Mouse (Mus musculus) neural tube, embryonic 13.5 days (tissue): Measurements from ENCODE around the gene Onecut3. TPM values are rescaled to one million over a fixed set of nuclear protein-coding genes. Genes with fewer than 3 reads are reported as not detected.

Source experiments
- ATAC-seq: fragments of 200-750 bp; cut with Nextera tagmentation; 2 replicates; pipeline ENCODE4 v1.8.0; 2017; ENCODE audit warnings: low read depth, mild to moderate bottlenecking, moderate TSS enrichment, moderate library complexity
- H3K27ac ChIP-seq: fragments of 300-500 bp; sonication (generic); replicated peaks from 2 replicates; pipeline ENCODE4 v1.5.1; 2015; ENCODE audit warnings: moderate library complexity, mild to moderate bottlenecking, inconsistent platforms
- H3K27me3 ChIP-seq: fragments of 300-500 bp; sonication (generic); 2 replicates; pipeline ENCODE4 v1.6.1; 2015; ENCODE audit warnings: mild to moderate bottlenecking, inconsistent platforms
- H3K36me3 ChIP-seq: fragments of 300-500 bp; sonication (generic); 2 replicates; pipeline ENCODE4 v1.6.1; 2015; ENCODE audit warnings: mild to moderate bottlenecking, inconsistent platforms
- H3K4me1 ChIP-seq: fragments of 300-500 bp; sonication (generic); replicated peaks from 2 replicates; pipeline ENCODE4 v1.6.1; 2015; ENCODE audit warnings: inconsistent platforms
- H3K4me2 ChIP-seq: fragments of 300-500 bp; sonication (generic); 2 replicates; pipeline ENCODE4 v1.6.1; 2015; ENCODE audit warnings: inconsistent platforms, mild to moderate bottlenecking, moderate library complexity
- H3K4me3 ChIP-seq: fragments of 300-500 bp; sonication (generic); 2 replicates; pipeline ENCODE4 v1.5.1; 2015; ENCODE audit warnings: mild to moderate bottlenecking, inconsistent platforms
- H3K9ac ChIP-seq: fragments of 300-500 bp; sonication (generic); 2 replicates; pipeline ENCODE4 v1.6.1; 2015; ENCODE audit warnings: moderate library complexity, mild to moderate bottlenecking, inconsistent platforms
- H3K9me3 ChIP-seq: fragments of 300-500 bp; sonication (generic); 2 replicates; pipeline ENCODE4 v1.6.1; 2016; ENCODE audit warnings: inconsistent platforms
- WGBS: fragments of 180-500 bp; shearing (Covaris S2); methylation state at CpG from one replicate; pipeline ENCODE4 v1.1.7; 2015; 5-methylcytosine and 5-hydroxymethylcytosine counted together
- polyA plus RNA-seq: library from polyadenylated mRNA; unstranded; fragments of >200 nt; fragmentation: Nextera tagmentation; extraction: Ambion mirVana; gene quantifications from 2 replicates; pipeline ENCODE4 v1.2.1, GENCODE M21; 2015

Onecut3 gene
- polyA plus RNA-seq, 1 experiment from 2014 or later: 1.2 TPM

DNA sequence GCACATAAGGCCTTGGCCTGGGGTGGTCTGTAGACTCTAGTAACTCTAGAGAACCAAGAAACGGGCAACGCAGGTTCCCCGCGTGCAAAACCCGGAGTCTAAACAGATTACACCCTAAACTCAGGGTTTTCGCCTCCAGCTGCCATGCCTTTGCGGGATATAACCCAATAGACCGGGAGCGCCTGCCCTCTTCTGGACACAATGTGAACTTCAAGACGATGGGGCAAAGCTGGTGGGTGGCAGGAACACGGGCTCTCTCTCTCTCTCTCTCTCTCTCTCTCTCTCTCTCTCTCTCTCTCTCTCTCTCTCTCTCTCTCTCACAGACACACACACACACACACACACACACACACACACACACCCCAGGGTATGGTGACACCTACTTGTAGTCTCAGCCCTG is 11.6 kb downstream of the Onecut3 start:
- Histone ChIP-seq H3K27me3 (peaks cover 88% of the 10 kb centered on the region), H3K4me1 (peaks cover 6% of the 10 kb centered on the region), H3K9me3 (no peaks in the 10 kb centered on the region), H3K27ac (no peak overlapping the region), H3K4me3 (no peak overlapping the region), H3K36me3 (no peaks in the 10 kb centered on the region), H3K4me2 (no peak overlapping the region), H3K9ac (no peak overlapping the region)
- WGBS: 2% methylated on average over 11 of the region's 11 CpGs
- no peak for ATAC-seq

DNA sequence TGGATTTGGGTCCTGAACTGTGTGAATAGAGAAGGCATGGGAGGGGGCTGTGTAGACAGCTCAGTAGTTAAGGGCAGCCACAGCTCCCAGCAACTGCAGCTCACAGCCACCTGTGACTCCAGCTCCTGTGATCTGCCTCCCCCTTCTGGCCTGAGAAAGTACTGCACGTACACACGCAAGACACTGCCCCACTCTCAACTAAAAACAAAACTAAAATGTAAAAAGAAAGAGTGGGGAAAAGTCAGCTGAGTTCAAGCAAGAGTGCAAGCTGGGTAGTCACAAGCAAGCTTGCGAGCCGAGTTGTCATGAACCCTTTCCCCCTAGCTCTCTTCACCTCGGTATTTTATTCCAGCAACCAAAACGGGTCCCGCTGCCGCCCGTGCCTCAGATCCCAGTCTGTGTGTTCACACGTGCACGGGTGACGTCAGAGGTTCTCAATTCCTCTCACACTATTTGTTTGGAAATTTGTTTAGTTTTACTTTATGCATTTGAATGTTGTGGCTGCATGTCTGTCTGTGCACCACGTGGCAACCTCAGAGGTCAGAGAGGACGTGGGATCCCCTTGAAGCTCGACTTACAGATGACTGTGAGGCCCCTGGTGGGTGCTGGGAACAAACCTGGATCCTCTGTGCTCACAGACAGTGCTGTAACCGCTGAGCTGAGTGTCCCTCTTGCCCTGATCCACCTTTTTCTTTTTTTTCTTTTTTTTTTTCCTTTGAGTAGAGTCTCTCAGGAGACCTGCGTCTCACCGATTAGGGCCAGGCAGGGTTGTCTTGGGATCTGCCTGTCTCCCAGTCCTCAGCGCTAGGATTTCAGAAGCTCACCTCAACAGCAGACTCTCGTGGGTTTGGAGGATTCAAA is 15.0 kb downstream of the Onecut3 start:
- no peaks in the 10 kb centered on the region for H3K36me3 ChIP-seq
- peak overlapping the region; percentile 21 for H3K4me3 ChIP-seq
- ATAC-seq: no peak; the same call in 1 of the 2 replicates
- H3K9ac ChIP-seq: peak overlapping the region; percentile 34; the same call in 1 of the 2 replicates
- 11% methylated on average over 20 of the region's 20 CpGs for WGBS
- no peak overlapping the region for H3K27ac ChIP-seq
- H3K4me1 ChIP-seq: peaks cover 10% of the 10 kb centered on the region
- H3K4me2 ChIP-seq: peak overlapping the region; percentile 52
- H3K27me3 ChIP-seq: peaks cover 90% of the 10 kb centered on the region
- no peaks in the 10 kb centered on the region for H3K9me3 ChIP-seq

DNA sequence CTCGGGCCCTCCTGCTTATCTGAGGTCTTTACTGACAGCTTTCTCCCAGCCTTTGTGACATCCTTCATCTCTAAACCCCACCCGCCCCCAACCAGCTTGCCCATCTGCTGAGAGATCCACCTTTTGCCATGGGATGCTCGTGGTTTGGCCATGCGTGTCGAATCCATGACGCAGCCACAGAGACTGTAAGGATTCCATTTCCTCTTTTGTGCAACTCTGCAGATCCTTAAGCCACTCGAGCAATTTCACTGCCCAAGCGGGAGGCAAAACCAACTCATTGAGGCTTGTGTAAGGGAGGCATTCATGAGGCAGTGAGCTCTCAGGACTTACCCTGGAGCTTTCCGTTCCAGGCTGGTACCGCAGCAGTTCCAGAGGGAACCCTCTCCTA is 15.6 kb downstream of the Onecut3 start:
- no peak for ATAC-seq
- Histone ChIP-seq H3K36me3 (no peaks in the 10 kb centered on the region), H3K9ac (peak overlapping the region; percentile 34; the same call in 1 of the 2 replicates), H3K27ac (no peak overlapping the region), H3K4me2 (no peak overlapping the region), H3K27me3 (peaks cover 89% of the 10 kb centered on the region), H3K4me1 (peaks cover 10% of the 10 kb centered on the region), H3K4me3 (no peak overlapping the region), H3K9me3 (no peaks in the 10 kb centered on the region)
- 55% methylated on average over 10 of the region's 10 CpGs for WGBS

DNA sequence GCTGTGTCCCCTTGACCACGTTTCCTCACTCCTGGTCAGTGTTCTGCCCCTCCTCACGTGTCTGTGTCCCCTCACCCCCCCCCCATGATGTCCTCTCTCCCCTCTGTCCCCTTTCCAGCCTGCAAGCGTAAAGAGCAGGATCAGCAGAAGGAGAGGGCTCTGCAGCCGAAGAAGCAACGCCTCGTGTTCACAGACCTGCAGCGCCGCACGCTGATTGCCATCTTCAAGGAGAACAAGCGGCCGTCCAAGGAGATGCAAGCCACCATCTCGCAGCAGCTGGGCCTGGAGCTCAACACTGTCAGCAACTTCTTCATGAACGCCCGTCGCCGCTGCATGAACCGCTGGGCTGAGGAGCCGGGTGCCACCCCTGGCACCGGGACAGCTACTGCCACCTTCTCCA is 19.1 kb downstream of the Onecut3 start:
- Histone ChIP-seq H3K4me2 (peak overlapping the region; percentile 42), H3K9me3 (no peaks in the 10 kb centered on the region), H3K4me1 (peaks cover 10% of the 10 kb centered on the region), H3K9ac (peak overlapping the region; percentile 52), H3K36me3 (no peaks in the 10 kb centered on the region), H3K27ac (no peak overlapping the region), H3K27me3 (peaks cover 66% of the 10 kb centered on the region), H3K4me3 (peak overlapping the region; percentile 11)
- 12% methylated on average over 19 of the region's 19 CpGs for WGBS
- ATAC-seq: no peak

DNA sequence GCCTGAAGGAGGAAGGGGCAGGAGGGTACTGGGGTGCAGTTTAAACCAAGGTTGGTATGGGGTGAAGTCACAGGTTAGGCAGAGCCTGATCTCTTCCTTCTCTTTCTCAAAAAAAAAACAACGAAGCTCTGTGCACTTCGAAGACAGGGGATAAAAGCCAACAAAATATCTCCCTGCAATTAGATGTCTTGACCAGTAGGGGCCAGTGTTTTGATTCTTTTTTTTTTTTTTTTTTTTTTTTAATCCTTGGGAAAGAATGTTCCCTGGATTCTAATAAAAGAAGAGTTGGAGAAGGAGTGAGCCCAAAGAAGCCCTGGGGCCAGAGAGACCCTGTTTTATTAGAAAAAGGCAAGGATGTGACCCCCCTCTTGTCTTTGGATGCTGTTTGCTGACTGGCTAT is 24.7 kb downstream of the Onecut3 start:
- no peak overlapping the region for H3K4me2 ChIP-seq

DNA sequence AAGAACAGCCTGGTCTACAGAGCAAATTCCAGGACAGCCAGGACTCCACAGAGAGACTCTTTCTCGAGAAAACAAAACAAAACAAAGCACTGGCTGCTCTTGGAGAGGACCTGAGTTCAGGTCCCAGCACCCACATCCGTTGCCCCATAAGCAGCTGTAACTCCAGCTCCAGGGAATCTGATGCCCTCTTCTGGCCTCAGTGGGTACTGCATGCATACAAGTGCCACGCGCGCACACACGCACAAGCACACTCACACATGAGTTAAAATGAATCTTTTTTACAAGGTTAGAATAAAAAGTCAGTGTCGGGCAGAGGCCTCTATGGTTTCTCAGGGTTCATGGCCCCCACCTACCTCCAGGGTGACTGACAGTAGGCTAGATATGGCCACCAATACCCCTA is 28.7 kb downstream of the Onecut3 start:
- H3K9me3 ChIP-seq: no peaks in the 10 kb centered on the region
- H3K9ac ChIP-seq: no peak overlapping the region
- H3K4me2 ChIP-seq: no peak overlapping the region
- H3K4me3 ChIP-seq: no peak overlapping the region
- ATAC-seq: no peak
- no peaks in the 10 kb centered on the region; the same call in 1 of the 2 replicates for H3K4me1 ChIP-seq
- WGBS: 95% methylated on average over 7 of the region's 7 CpGs
- no peaks in the 10 kb centered on the region; the same call in 1 of the 2 replicates for H3K27me3 ChIP-seq
- no peak overlapping the region for H3K27ac ChIP-seq
- H3K36me3 ChIP-seq: no peaks in the 10 kb centered on the region

More for the DNA sequence above, 24.7 kb downstream of the Onecut3 start:
- Histone ChIP-seq H3K27ac (no peak overlapping the region), H3K9ac (no peak overlapping the region), H3K9me3 (no peaks in the 10 kb centered on the region), H3K36me3 (no peaks in the 10 kb centered on the region), H3K4me3 (no peak overlapping the region), H3K4me1 (no peaks in the 10 kb centered on the region), H3K27me3 (peaks cover 16% of the 10 kb centered on the region)
- ATAC-seq: no peak
- WGBS: 66% methylated on average over 2 of the region's 2 CpGs

DNA sequence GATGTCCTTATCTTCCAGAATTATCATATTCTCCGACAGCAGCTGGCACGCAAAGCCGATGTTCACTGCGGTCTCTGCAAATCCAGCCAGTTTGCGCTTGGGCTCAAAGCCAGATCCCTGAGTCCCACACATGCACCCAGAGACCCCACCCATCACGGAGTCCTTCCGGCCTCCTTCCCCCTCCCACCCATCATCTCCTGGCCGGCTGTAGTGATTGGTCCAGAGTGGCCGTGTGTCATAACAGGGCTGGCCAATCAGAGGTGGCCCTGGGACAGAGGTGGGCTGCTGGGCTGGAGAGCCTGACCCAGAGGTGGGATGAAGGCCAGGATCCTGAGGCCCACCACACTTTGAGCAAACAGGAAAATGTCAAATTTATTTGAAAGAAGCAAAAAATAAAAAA is 31.5 kb downstream of the Onecut3 start:
- Histone ChIP-seq H3K27ac (no peak overlapping the region), H3K36me3 (no peaks in the 10 kb centered on the region), H3K4me1 (no peaks in the 10 kb centered on the region; the same call in 1 of the 2 replicates), H3K9ac (no peak overlapping the region), H3K9me3 (no peaks in the 10 kb centered on the region), H3K4me2 (peak overlapping the region; percentile 43), H3K4me3 (peak overlapping the region; percentile 23), H3K27me3 (no peaks in the 10 kb centered on the region)
- WGBS: 32% methylated on average over 9 of the region's 9 CpGs
- peak; percentile 89 for ATAC-seq

DNA sequence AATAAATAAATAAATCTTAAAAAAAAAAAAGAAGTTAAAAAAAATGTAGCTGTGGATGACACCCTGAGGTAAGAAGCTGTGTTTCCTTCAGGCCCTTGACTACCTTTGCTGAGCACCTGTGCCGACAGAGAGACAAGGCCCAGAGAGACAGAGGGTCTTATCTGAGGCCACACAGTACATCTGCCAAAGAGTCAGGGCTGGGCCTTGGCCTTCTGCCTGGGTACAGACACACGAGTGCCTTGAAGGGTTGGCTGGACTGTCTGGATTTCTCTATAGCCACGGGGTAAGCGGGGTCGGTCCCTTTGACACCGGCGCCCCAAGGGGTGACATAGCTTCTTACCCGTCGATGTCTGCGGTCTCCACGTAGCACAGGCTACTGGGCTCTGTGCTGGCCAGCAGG is 38.1 kb downstream of the Onecut3 start:
- peaks cover 25% of the 10 kb centered on the region for H3K27me3 ChIP-seq
- no peak overlapping the region for H3K4me3 ChIP-seq
- no peaks in the 10 kb centered on the region for H3K36me3 ChIP-seq
- no peak for ATAC-seq
- 87% methylated on average over 11 of the region's 11 CpGs for WGBS
- no peaks in the 10 kb centered on the region for H3K4me1 ChIP-seq
- H3K9ac ChIP-seq: no peak overlapping the region
- H3K4me2 ChIP-seq: no peak overlapping the region
- H3K9me3 ChIP-seq: no peaks in the 10 kb centered on the region
- no peak overlapping the region for H3K27ac ChIP-seq

DNA sequence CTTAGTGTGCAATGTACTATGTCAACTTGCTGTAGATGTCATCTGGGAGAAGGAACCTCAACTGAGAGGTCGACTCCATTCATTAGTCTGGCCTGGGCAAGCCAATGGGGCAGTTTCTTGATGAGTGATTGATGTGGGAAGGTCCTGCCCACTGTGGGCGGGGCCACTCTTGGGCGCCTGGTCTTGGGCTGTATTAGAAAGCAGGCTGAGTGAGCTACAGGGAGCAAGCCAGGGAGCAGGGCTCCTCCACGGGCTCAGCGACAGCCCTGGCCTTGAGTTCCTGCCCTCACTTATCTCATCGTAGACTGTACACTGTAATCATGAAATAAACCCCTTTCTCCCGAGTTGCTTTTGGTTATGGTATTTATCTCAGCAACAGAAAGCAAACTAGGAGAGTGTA is 39.1 kb downstream of the Onecut3 start:
- no peak overlapping the region for H3K4me2 ChIP-seq
- H3K27ac ChIP-seq: no peak overlapping the region
- H3K9ac ChIP-seq: no peak overlapping the region
- no peaks in the 10 kb centered on the region for H3K4me1 ChIP-seq
- peaks cover 34% of the 10 kb centered on the region for H3K27me3 ChIP-seq
- no peaks in the 10 kb centered on the region for H3K36me3 ChIP-seq
- H3K9me3 ChIP-seq: no peaks in the 10 kb centered on the region
- ATAC-seq: no peak
- no peak overlapping the region for H3K4me3 ChIP-seq
- WGBS: 15% methylated on average over 7 of the region's 7 CpGs

DNA sequence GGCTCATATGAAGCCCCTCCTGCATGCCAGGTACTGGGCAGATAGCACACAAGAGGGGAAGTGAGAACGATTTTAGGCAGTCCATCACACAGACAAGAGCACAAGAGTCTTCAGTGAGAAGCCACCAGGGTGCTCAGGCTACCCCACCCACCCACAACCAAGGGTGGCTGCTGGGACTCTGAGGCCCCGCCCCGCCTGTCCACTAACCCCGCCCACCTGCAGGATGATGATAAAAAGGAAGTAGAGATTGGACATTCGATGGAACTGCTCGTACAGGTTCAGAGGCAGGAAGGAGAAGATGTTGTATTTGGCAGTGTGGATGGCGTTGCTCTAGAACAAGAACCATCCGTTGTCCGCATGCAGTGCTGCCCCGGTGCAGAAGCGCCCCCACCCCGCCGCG is 40.4 kb downstream of the Onecut3 start:
- no peak overlapping the region for H3K4me3 ChIP-seq
- H3K9me3 ChIP-seq: no peaks in the 10 kb centered on the region
- H3K27ac ChIP-seq: no peak overlapping the region
- peaks cover 39% of the 10 kb centered on the region for H3K27me3 ChIP-seq
- H3K36me3 ChIP-seq: no peaks in the 10 kb centered on the region
- H3K4me2 ChIP-seq: no peak overlapping the region
- H3K9ac ChIP-seq: no peak overlapping the region
- 13% methylated on average over 14 of the region's 14 CpGs for WGBS
- H3K4me1 ChIP-seq: no peaks in the 10 kb centered on the region
- ATAC-seq: no peak

DNA sequence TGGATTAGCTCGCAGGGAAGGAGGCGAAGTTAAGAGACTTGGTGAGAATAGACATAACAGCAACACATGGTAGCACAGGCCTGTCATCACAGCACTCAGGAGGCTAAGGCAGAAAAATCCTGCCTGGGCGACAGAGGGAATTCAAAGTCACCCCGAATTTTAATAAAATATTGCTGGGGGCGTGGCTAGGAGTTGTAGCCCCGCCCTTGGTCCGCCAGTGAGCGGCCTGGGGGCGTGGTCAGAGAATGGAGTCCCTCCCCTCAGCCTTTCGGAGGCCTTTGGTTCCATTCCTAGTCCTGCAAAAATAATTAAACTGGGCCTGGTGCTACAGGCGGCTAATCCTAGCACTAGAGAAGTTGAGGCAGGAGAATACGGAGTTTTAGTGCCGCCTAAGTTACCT is 41.1 kb downstream of the Onecut3 start:
- no peak overlapping the region for H3K27ac ChIP-seq
- H3K4me1 ChIP-seq: no peaks in the 10 kb centered on the region
- H3K27me3 ChIP-seq: peaks cover 39% of the 10 kb centered on the region
- no peak overlapping the region for H3K4me3 ChIP-seq
- 8% methylated on average over 13 of the region's 13 CpGs for WGBS
- H3K9me3 ChIP-seq: no peaks in the 10 kb centered on the region
- H3K9ac ChIP-seq: no peak overlapping the region
- H3K4me2 ChIP-seq: no peak overlapping the region
- ATAC-seq: no peak
- H3K36me3 ChIP-seq: 0 out of 2 replicates have a peak, but pooled peaks cover 4% of the 10 kb centered on the region

DNA sequence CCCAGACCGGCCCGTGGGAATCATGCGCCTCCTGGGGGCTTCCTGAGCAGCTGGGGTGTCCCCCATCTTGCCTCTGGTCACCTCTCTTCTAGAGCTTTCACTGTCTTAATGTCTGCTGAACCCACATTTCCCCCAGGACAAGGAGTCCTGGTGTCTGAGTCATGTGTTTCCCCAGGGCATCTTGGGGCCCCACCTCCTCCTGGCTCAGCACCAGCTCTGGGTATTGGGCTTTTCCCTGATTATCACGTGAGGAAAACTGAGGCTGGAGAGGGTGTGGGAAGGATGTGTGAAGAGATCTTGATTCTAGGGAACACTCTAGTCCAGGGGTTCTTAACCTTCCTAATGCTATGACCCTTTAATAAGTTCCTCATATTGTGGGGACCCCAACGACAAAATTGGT is 43.5 kb downstream of the Onecut3 start:
- peaks cover 39% of the 10 kb centered on the region for H3K27me3 ChIP-seq
- 57% methylated on average over 5 of the region's 5 CpGs for WGBS
- H3K4me2 ChIP-seq: no peak overlapping the region

More for the DNA sequence above, 43.5 kb downstream of the Onecut3 start:
- Histone ChIP-seq H3K9ac (no peak overlapping the region), H3K4me1 (no peaks in the 10 kb centered on the region), H3K27ac (no peak overlapping the region), H3K36me3 (peaks cover 29% of the 10 kb centered on the region), H3K9me3 (no peaks in the 10 kb centered on the region), H3K4me3 (no peak overlapping the region)
- no peak for ATAC-seq
